Comparison of ENCODE assay signal across 26 mouse cellular contexts in the genomic region with DNA sequence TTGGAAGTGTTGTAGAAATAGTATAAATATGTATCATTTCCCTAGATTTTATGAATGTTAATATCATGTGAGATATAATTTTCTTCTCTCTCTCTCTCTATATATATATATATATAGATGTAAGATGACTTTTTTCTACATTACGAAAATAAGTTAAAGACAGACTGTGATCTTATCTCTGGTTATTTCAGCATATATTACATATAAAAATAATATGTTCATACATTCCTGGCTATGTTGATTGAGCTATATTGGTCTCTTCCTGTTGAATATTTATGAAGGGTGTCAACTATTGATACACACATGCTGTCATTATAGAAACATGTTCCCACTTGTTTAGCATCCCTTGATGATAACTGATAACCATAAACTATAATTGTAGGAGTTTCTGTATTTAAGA.
"Had no signal": no experiment of that assay in that cellular context is flagged by ENCODE, and none has a peak within 500 bp of the region (broad histone marks: within the 10 kb centered on the region; RNA-seq: fewer than 3 reads in every experiment).

No protein-coding gene starts in this region.

- H3K4me1 ChIP-seq: embryonic facial prominence, embryonic 10.5 days; embryonic facial prominence, embryonic 12.5 days; embryonic facial prominence, embryonic 13.5 days; embryonic facial prominence, embryonic 15.5 days; forebrain, embryonic 15.5 days; heart, embryonic 10.5 days; heart, embryonic 12.5 days had no signal

- H3K9me3 ChIP-seq: embryonic facial prominence, embryonic 10.5 days; embryonic facial prominence, embryonic 12.5 days; embryonic facial prominence, embryonic 13.5 days; embryonic facial prominence, embryonic 15.5 days; forebrain, embryonic 15.5 days; heart, embryonic 10.5 days; heart, embryonic 12.5 days had no signal

- H3K27me3 ChIP-seq: embryonic facial prominence, embryonic 12.5 days; embryonic facial prominence, embryonic 13.5 days; embryonic facial prominence, embryonic 15.5 days; forebrain, embryonic 15.5 days; heart, embryonic 12.5 days had no signal

- DNase-seq: cerebellum, adult 2 months; cerebellum, adult 8-10 months; cerebellum, adult 9-10 months; cerebellum, adult 9-11 months; cerebellum, postnatal 10 days; cerebellum, postnatal 14 days; cerebellum, postnatal 25 days; cerebellum, postnatal 36 days; embryo, embryonic 11 days; gastrocnemius, adult 2 months; gastrocnemius, postnatal 10 days; gastrocnemius, postnatal 14 days; gastrocnemius, postnatal 25 days; gastrocnemius, postnatal 36 days; heart, adult 11 months; heart, adult 18-20 months; heart, adult 2 months had no signal

- H3K4me3 ChIP-seq: embryonic facial prominence, embryonic 10.5 days; embryonic facial prominence, embryonic 12.5 days; embryonic facial prominence, embryonic 13.5 days; embryonic facial prominence, embryonic 15.5 days; erythroblast, embryonic 14.5 days; forebrain, embryonic 15.5 days; gastrocnemius, adult 2 months; heart, adult 2 months; heart, embryonic 10.5 days; heart, embryonic 12.5 days had no signal

- H3K36me3 ChIP-seq: embryonic facial prominence, embryonic 10.5 days; embryonic facial prominence, embryonic 12.5 days; embryonic facial prominence, embryonic 13.5 days; embryonic facial prominence, embryonic 15.5 days; forebrain, embryonic 15.5 days; heart, embryonic 10.5 days; heart, embryonic 12.5 days had no signal

- H3K9ac ChIP-seq: embryonic facial prominence, embryonic 12.5 days; embryonic facial prominence, embryonic 13.5 days; embryonic facial prominence, embryonic 15.5 days; forebrain, embryonic 15.5 days; heart, embryonic 12.5 days had no signal

- ATAC-seq: forebrain, embryonic 15.5 days had no signal

- H3K4me2 ChIP-seq: embryonic facial prominence, embryonic 12.5 days; embryonic facial prominence, embryonic 13.5 days; embryonic facial prominence, embryonic 15.5 days; forebrain, embryonic 15.5 days; heart, embryonic 11.5 days; heart, embryonic 12.5 days had no signal

- H3K27ac ChIP-seq: embryonic facial prominence, embryonic 10.5 days; embryonic facial prominence, embryonic 12.5 days; embryonic facial prominence, embryonic 13.5 days; embryonic facial prominence, embryonic 15.5 days; forebrain, embryonic 15.5 days; gastrocnemius, adult 2 months; heart, adult 2 months; heart, embryonic 10.5 days had no signal
